Mouse (Mus musculus) heart, embryonic 15.5 days (tissue): ENCODE measurements around the gene Stat1. TPM values are rescaled to one million over a fixed set of nuclear protein-coding genes. Genes with fewer than 3 reads are reported as not detected.

Experiments used
- ATAC-seq: fragments of 200-750 bp; cut with Nextera tagmentation; replicated peaks from 2 replicates; pipeline ENCODE4 v1.8.0; 2017; ENCODE audit warnings: low read depth, moderate TSS enrichment; ENCODE audit not compliant: insufficient number of reproducible peaks, insufficient read depth, low FRiP score
- H3K27ac ChIP-seq: fragments of 300-500 bp; sonication (generic); 2 replicates; pipeline ENCODE4 v1.5.1; 2015; ENCODE audit warnings: mild to moderate bottlenecking, inconsistent platforms
- H3K27me3 ChIP-seq: fragments of 300-500 bp; sonication (generic); 2 replicates; pipeline ENCODE4 v1.6.1; 2015; ENCODE audit warnings: inconsistent platforms
- H3K36me3 ChIP-seq: fragments of 300-500 bp; sonication (generic); 2 replicates; pipeline ENCODE4 v1.6.1; 2015; ENCODE audit warnings: mild to moderate bottlenecking, inconsistent platforms
- H3K4me1 ChIP-seq: fragments of 300-500 bp; sonication (generic); replicated peaks from 2 replicates; pipeline ENCODE4 v1.6.1; 2015; ENCODE audit warnings: inconsistent platforms
- H3K4me2 ChIP-seq: fragments of 300-500 bp; sonication (generic); 2 replicates; pipeline ENCODE4 v1.6.1; 2015; ENCODE audit warnings: inconsistent platforms, mild to moderate bottlenecking, moderate library complexity
- H3K4me3 ChIP-seq: fragments of 300-500 bp; sonication (generic); 2 replicates; pipeline ENCODE4 v1.5.1; 2015; ENCODE audit warnings: mild to moderate bottlenecking, inconsistent platforms
- H3K9ac ChIP-seq: fragments of 300-500 bp; sonication (generic); 2 replicates; pipeline ENCODE4 v1.6.1; 2015; ENCODE audit warnings: mild to moderate bottlenecking, inconsistent platforms
- H3K9me3 ChIP-seq: fragments of 300-500 bp; sonication (generic); replicated peaks from 2 replicates; pipeline ENCODE4 v1.6.1; 2016; ENCODE audit warnings: inconsistent platforms
- WGBS: fragments of 180-500 bp; shearing (Covaris S2); methylation state at CpG from one replicate; pipeline ENCODE4 v1.1.7; 2015; ENCODE audit warnings: mixed read lengths; 5-methylcytosine and 5-hydroxymethylcytosine counted together
- polyA plus RNA-seq: library from polyadenylated mRNA; unstranded; fragments of >200 nt; fragmentation: Nextera tagmentation; extraction: Ambion mirVana; gene quantifications from 2 replicates; pipeline ENCODE4 v1.2.1, GENCODE M21; 2015

The Stat1 gene
- polyA plus RNA-seq, 1 experiment from 2014 or later = 23.6 TPM

DNA sequence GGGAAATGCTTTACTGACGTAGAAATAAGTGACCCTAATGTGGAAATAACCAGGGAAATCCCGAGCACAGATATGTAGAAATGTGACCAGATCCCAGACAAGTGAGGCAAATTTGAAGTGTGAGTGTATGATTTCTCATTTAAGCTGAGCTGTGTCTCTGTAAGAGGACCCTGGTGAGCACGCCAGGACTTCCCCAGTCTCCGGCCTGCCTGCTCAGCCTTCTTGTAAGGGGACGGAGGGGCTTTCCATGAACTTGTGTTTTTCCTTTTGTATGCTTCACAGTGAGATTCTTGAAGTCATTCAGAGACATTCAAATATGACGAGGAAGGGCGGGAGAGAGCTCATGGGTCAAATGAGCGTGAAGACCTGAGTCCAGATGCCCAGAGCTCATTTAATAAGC, 14.0 kb downstream of the Stat1 start:
- Histone ChIP-seq H3K27me3 (no peaks in the 10 kb centered on the region), H3K36me3 (peaks cover 34% of the 10 kb centered on the region), H3K4me2 (no peak overlapping the region), H3K4me1 (no peaks in the 10 kb centered on the region), H3K4me3 (no peak overlapping the region), H3K9me3 (no peaks in the 10 kb centered on the region), H3K27ac (no peak overlapping the region), H3K9ac (no peak overlapping the region)
- WGBS = 84% methylated on average over 8 of the region's 8 CpGs
- ATAC-seq = no peak

DNA sequence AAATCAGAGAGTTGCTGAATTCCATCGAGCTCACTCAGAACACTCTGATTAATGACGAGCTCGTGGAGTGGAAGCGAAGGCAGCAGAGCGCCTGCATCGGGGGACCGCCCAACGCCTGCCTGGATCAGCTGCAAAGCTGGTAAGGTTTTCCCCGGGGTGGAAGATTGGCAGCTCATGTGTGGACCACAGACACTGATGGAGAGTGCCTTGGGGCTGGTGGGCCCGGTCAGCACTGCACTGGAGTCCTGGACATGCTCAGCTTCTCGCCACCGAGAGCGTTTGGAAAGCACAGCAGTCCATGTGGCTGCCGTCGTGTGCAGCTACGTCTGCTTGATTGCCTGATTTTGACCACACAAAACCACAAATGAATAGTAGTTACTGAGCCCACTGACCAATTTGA, 18.1 kb downstream of the Stat1 start:
- H3K36me3 ChIP-seq = peaks cover 37% of the 10 kb centered on the region
- no peak overlapping the region for H3K27ac ChIP-seq
- no peak for ATAC-seq
- no peak overlapping the region for H3K4me3 ChIP-seq
- H3K9me3 ChIP-seq = no peaks in the 10 kb centered on the region
- H3K27me3 ChIP-seq = no peaks in the 10 kb centered on the region
- no peak overlapping the region for H3K9ac ChIP-seq
- H3K4me2 ChIP-seq = no peak overlapping the region
- WGBS = 70% methylated on average over 16 of the region's 16 CpGs
- H3K4me1 ChIP-seq = peaks cover 5% of the 10 kb centered on the region; the same call in 1 of the 2 replicates

DNA sequence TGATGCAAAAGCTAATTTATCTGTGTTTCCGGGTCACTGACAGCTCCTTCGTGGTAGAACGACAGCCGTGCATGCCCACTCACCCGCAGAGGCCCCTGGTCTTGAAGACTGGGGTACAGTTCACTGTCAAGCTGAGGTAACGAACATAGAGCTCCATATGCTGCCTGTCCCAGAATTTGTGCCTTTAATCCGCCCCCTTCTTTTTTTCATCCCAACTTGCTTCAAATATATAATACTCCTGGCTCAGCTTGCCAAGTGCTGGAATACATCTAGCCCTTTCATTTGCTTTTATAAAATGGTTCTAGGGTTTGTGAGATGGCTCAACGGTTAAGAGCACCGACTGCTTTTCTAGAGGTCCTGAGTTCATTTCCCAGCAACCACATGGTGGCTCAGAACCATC, 21.3 kb downstream of the Stat1 start:
- WGBS = 78% methylated on average over 9 of the region's 9 CpGs
- no peak overlapping the region for H3K9ac ChIP-seq
- ATAC-seq = no peak

DNA sequence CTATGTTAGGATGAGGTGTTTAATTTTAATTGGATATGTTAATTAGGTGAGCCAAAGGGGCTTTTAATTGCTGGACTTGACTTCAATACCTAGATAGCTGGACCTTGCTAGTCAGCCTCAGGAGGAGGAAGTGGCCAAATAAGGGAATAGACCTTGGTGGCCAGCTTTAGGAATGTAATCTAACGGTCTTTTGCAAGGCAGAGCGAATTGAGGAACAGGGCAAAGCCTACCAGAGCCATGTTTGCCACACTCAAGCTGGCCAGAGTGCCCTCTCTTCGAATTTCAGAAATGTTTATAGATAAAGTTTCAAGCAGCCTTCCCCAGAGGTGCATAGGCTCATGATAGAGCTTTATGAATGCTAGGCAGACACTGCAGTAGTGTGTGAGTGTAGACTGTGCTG, 22.2 kb downstream of the Stat1 start:
- no peak overlapping the region for H3K4me3 ChIP-seq
- H3K36me3 ChIP-seq = peaks cover 35% of the 10 kb centered on the region
- no peak for ATAC-seq
- no peak overlapping the region for H3K9ac ChIP-seq
- no peak overlapping the region for H3K27ac ChIP-seq
- peaks cover 8% of the 10 kb centered on the region; the same call in 1 of the 2 replicates for H3K4me1 ChIP-seq
- WGBS = 38% methylated on average over 3 of the region's 3 CpGs
- H3K9me3 ChIP-seq = no peaks in the 10 kb centered on the region
- no peaks in the 10 kb centered on the region for H3K27me3 ChIP-seq
- H3K4me2 ChIP-seq = no peak overlapping the region

More for the DNA sequence above, 21.3 kb downstream of the Stat1 start:
- Histone ChIP-seq H3K4me1 (peaks cover 8% of the 10 kb centered on the region; the same call in 1 of the 2 replicates), H3K4me2 (no peak overlapping the region), H3K36me3 (peaks cover 37% of the 10 kb centered on the region), H3K9me3 (no peaks in the 10 kb centered on the region), H3K4me3 (no peak overlapping the region), H3K27me3 (no peaks in the 10 kb centered on the region), H3K27ac (no peak overlapping the region)

DNA sequence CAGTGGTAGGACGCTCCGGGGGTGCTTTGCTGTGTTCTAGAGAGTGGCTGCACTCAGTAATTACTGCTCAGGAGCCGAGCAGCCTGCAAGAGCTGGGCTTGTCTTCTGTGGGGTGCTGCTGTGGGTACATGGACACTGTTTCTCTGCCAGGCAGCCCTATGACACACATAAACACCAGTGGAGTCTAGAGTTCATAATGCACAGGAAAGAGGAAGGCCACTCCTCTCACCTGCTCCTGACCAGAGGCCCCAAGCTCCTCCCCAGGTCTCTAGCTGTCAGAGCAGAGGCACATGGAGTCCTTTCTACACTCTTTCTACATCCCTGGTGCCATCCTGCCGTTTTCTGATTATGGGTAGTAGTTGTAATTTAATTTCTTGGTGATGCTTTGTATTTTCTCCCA, 22.9 kb downstream of the Stat1 start:
- H3K27me3 ChIP-seq = no peaks in the 10 kb centered on the region
- peaks cover 8% of the 10 kb centered on the region; the same call in 1 of the 2 replicates for H3K4me1 ChIP-seq
- H3K9me3 ChIP-seq = no peaks in the 10 kb centered on the region
- H3K27ac ChIP-seq = no peak overlapping the region
- no peak overlapping the region for H3K9ac ChIP-seq
- ATAC-seq = no peak
- WGBS = 57% methylated on average over 4 of the region's 4 CpGs
- H3K36me3 ChIP-seq = peaks cover 31% of the 10 kb centered on the region
- H3K4me3 ChIP-seq = no peak overlapping the region
- H3K4me2 ChIP-seq = no peak overlapping the region

DNA sequence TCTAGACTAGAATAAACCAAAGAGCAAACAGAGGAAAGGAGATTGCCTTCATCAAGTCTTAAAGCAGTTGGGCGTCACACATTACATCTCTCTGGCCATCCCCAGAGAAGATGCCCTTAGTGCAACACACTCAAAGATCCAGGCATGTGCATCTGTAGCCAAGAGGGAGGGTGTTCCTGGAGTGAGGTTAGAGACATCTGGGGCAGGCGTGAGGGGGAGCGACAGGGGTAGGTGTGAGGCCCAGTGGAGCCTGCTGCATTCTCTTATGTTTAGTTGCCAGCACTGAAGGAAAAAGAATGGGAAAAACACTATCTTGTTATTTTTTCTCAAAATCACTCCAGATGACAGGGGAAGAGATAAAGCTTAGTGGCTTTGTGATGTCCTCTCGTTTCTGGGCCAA, 24.0 kb downstream of the Stat1 start:
- H3K4me3 ChIP-seq = no peak overlapping the region
- H3K4me2 ChIP-seq = no peak overlapping the region
- H3K36me3 ChIP-seq = peaks cover 20% of the 10 kb centered on the region
- WGBS = 70% methylated on average over 4 of the region's 4 CpGs
- H3K9ac ChIP-seq = no peak overlapping the region
- ATAC-seq = no peak
- H3K4me1 ChIP-seq = peaks cover 13% of the 10 kb centered on the region
- H3K27me3 ChIP-seq = no peaks in the 10 kb centered on the region
- H3K9me3 ChIP-seq = no peaks in the 10 kb centered on the region
- no peak overlapping the region for H3K27ac ChIP-seq

DNA sequence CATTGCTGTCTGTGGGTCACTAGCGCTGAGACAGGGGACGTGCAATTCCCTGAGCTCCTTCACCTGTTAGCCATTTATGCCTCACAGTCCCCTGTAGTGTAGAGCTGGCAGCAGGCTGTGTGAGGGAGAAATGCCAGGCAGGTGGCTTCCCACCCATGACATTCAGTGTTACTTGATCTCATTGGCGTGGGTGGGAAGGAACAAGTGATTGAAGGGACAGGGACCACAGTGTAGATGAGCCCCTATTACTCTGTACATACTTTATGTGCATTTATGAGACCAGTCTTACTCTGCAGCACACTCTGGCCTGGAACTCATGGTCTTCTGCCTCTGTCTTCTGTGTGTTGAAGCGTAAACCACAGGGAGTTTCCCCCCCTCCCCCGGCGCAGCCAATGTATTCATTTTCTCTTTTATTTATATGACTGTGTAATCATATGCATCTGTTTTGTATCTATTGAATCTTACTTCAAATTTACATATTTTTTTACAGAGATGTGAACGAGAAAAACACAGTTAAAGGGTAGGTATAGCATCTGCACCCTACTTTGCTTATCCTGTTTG, 24.4 kb downstream of the Stat1 start:
- H3K36me3 ChIP-seq = peaks cover 16% of the 10 kb centered on the region; the same call in 1 of the 2 replicates
- 83% methylated on average over 7 of the region's 7 CpGs for WGBS
- H3K4me2 ChIP-seq = no peak overlapping the region

DNA sequence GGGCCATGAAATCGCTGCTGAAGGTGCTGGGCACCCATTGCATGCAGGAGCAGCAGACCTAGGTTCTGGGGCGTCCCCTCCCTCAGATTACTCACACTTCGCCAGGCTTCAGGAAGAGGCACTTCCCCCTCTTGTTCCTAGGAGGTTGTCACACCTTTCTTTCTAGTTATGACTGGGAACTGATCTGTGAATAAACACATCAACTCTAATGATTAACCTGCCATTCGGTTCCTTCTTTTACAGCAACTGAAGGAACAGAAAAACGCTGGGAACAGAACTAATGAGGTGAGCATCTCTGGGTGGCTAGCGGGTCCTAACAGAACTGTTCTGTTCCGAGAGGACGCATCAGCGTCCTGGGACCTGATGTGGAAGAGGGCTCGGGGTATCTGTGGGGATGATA, 25.7 kb downstream of the Stat1 start:
- WGBS = 81% methylated on average over 10 of the region's 10 CpGs
- H3K27me3 ChIP-seq = no peaks in the 10 kb centered on the region
- H3K4me2 ChIP-seq = no peak overlapping the region
- peaks cover 25% of the 10 kb centered on the region for H3K4me1 ChIP-seq
- no peak overlapping the region for H3K4me3 ChIP-seq
- H3K9me3 ChIP-seq = no peaks in the 10 kb centered on the region
- no peak overlapping the region for H3K27ac ChIP-seq
- H3K9ac ChIP-seq = no peak overlapping the region
- no peak for ATAC-seq
- H3K36me3 ChIP-seq = 0 out of 2 replicates have a peak, but pooled peaks cover 10% of the 10 kb centered on the region

More for the DNA sequence above, 24.4 kb downstream of the Stat1 start:
- Histone ChIP-seq H3K27me3 (no peaks in the 10 kb centered on the region), H3K27ac (no peak overlapping the region), H3K4me3 (no peak overlapping the region), H3K9me3 (no peaks in the 10 kb centered on the region), H3K4me1 (peaks cover 16% of the 10 kb centered on the region), H3K9ac (no peak overlapping the region)
- ATAC-seq = no peak

DNA sequence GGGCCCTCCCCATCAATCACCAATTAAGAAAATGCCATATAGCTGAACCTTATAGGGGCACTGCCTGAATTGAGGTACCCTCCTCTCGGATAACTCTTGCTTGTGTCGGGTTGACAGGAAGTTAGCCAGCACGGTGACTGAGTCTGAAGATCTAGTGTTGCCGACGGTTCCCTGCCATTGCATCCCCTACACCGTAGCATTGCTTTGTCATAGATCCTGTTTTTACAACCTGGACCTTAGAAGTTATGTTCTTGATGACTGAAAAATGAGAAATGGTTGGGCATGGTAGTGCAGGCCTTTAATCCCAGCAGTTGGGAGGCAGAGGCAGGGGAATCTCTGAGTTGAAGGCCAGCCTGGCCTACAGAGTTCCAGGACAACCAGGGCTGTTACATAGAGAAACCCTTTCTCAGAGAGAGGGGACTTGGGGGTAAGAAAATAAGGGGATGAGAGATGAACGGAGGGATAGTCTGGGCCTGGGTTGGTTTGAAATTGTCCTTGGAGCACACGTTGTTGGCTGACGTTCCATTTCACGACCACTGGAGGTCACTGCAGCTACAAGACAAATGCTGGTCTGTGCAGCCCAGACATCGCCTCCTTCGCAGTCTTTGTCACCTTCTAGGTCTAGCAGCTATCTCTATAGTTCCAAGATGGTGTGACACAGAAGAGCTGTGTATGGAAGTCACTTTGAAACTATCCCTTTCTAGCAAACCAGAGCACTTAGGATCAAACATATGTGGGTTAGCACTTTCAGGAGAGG, 27.2 kb downstream of the Stat1 start:
- Histone ChIP-seq H3K9me3 (no peaks in the 10 kb centered on the region), H3K27me3 (no peaks in the 10 kb centered on the region), H3K4me1 (peaks cover 36% of the 10 kb centered on the region), H3K9ac (no peak overlapping the region), H3K4me3 (no peak overlapping the region), H3K4me2 (no peak overlapping the region), H3K36me3 (0 out of 2 replicates have a peak, but pooled peaks cover 6% of the 10 kb centered on the region), H3K27ac (no peak overlapping the region)
- WGBS = 51% methylated on average over 12 of the region's 12 CpGs
- ATAC-seq = no peak

DNA sequence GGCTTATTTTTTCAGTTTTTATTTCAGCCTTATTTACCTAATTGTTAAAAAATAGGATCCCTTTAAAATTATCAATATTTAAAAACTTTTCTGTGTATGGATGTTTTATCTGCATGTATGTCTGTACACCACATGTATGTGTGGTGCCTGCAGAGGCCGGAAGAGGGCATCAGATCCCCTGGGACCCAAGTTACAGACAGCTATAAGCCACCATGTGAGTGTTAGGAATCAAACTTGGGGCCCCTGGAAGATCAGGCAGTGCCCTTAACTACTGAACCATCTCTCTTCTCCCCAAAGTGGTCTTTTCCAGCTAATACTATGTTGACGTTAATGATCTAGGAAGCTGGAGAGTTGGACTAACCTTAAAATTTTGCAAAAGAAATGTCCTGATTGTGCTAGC, 28.2 kb downstream of the Stat1 start:
- Histone ChIP-seq H3K4me1 (peaks cover 33% of the 10 kb centered on the region), H3K36me3 (0 out of 2 replicates have a peak, but pooled peaks cover 6% of the 10 kb centered on the region), H3K27me3 (no peaks in the 10 kb centered on the region), H3K4me2 (no peak overlapping the region), H3K4me3 (no peak overlapping the region), H3K9me3 (no peaks in the 10 kb centered on the region), H3K9ac (no peak overlapping the region), H3K27ac (0 out of 2 replicates have a peak overlapping the region, but pooled peaks have one; percentile 34)
- ATAC-seq = no peak
- WGBS = 82% methylated on average over 2 of the region's 2 CpGs

DNA sequence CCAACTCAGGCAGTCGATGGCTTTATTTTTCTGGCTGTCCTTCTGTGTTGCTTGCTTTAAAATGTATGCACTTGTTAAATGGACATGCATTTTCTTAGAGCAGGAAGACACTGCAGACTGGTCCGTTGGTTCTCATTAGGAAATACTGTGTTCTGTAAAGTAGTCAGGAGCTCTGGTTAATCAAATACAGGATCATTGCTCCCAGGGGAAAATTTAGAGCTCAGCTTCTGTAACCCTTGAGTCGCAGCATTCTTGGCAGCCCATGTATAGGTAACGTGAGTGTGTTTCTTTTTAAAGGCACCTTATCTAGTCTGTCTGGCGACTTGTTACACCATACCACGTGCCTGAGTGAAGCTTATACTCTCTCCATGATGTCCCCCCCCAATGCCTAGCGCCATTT, 28.9 kb downstream of the Stat1 start:
- Histone ChIP-seq H3K4me3 (no peak overlapping the region), H3K4me1 (peaks cover 36% of the 10 kb centered on the region), H3K9me3 (no peaks in the 10 kb centered on the region), H3K27ac (peak overlapping the region; percentile 34; the same call in 1 of the 2 replicates), H3K9ac (no peak overlapping the region), H3K27me3 (no peaks in the 10 kb centered on the region), H3K36me3 (0 out of 2 replicates have a peak, but pooled peaks cover 6% of the 10 kb centered on the region), H3K4me2 (no peak overlapping the region)
- WGBS = 40% methylated on average over 7 of the region's 7 CpGs
- no peak for ATAC-seq
